Mouse (Mus musculus) CH12.LX (cell line): ENCODE results near the gene 2310022B05Rik. TPM values are rescaled to one million over a fixed set of nuclear protein-coding genes. Genes with fewer than 3 reads are reported as not detected.

Source experiments
- DNase-seq: peaks from one replicate; pipeline ENCODE4 v3.0.0-alpha.2; 2013; ENCODE audit errors: extremely low read depth
- H3K27ac ChIP-seq: 2 replicates; pipeline ENCODE4 v1.5.1; 2012; ENCODE audit warnings: low read depth, mild to moderate bottlenecking, control low read depth, moderate library complexity; ENCODE audit not compliant: insufficient read depth
- H3K27me3 ChIP-seq: replicated peaks from 2 replicates; pipeline ENCODE3; 2012; ENCODE audit warnings: inconsistent platforms
- H3K36me3 ChIP-seq, 2 experiments: replicated peaks in 1 of 2; 2 replicates each; pipeline versions ENCODE3 to v1.6.1; 2012; ENCODE audit warnings: inconsistent platforms in 1 of 2, low read length in 1 of 2, mild to moderate bottlenecking in 1 of 2, mixed read lengths in 1 of 2, moderate library complexity in 1 of 2; ENCODE audit not compliant: control insufficient read depth in 1 of 2, insufficient read depth in 1 of 2
- H3K4me1 ChIP-seq, 2 experiments: 2 replicates each; pipeline ENCODE4 v1.6.1; 2012; ENCODE audit warnings: inconsistent platforms in 1 of 2, moderate library complexity in 1 of 2; ENCODE audit not compliant: insufficient read depth in 2 of 2, control insufficient read depth in 1 of 2
- H3K4me2 ChIP-seq: 2 replicates; pipeline ENCODE4 v1.6.1; 2012; ENCODE audit warnings: low read depth, mild to moderate bottlenecking, control low read depth; ENCODE audit not compliant: poor library complexity, insufficient read depth, severe bottlenecking
- H3K4me3 ChIP-seq, 3 experiments: fragments of 150-350 bp in 1 of 3; sonication (generic) in 1 of 3; replicated peaks in 1 of 3; 2 replicates each; pipeline versions ENCODE3 to v1.5.1; 2011 to 2012; ENCODE audit warnings: low read depth in 2 of 3, low read length in 2 of 3, mild to moderate bottlenecking in 2 of 3, moderate library complexity in 2 of 3, control low read depth in 1 of 3, improper control_type of control experiment in 1 of 3, inconsistent platforms in 1 of 3, mixed read lengths in 1 of 3; ENCODE audit not compliant: poor library complexity in 1 of 3
- H3K79me2 ChIP-seq: replicated peaks from 2 replicates; pipeline ENCODE4 v1.6.1; 2012; ENCODE audit warnings: mild to moderate bottlenecking, moderate library complexity; ENCODE audit not compliant: control insufficient read depth, poor library complexity, insufficient read depth, severe bottlenecking; ENCODE audit errors: extremely low read depth
- H3K9ac ChIP-seq: 2 replicates; pipeline ENCODE4 v1.6.1; 2012; ENCODE audit warnings: low read depth, mild to moderate bottlenecking, control low read depth, moderate library complexity; ENCODE audit not compliant: insufficient read depth
- H3K9me3 ChIP-seq: replicated peaks from 2 replicates; pipeline ENCODE3; 2012; ENCODE audit warnings: low read length, inconsistent platforms, mixed read lengths
- CHD1 ChIP-seq: IDR thresholded peaks from 2 replicates; pipeline ENCODE4 v1.6.1; 2012; ENCODE audit warnings: low read depth, low read length, improper control_type of control experiment, inconsistent platforms
- EP300 ChIP-seq: IDR thresholded peaks from 2 replicates; pipeline ENCODE4 v1.6.1; 2011; ENCODE audit warnings: low read length, improper control_type of control experiment
- GABPA ChIP-seq: IDR thresholded peaks from 2 replicates; pipeline ENCODE4 v1.6.1; 2012; ENCODE audit warnings: low read depth, low read length, improper control_type of control experiment, inconsistent platforms; ENCODE audit not compliant: insufficient replicate concordance
- HCFC1 ChIP-seq: IDR thresholded peaks from 2 replicates; pipeline ENCODE4 v1.6.1; 2012; ENCODE audit warnings: low read depth, mild to moderate bottlenecking, inconsistent platforms, low read length, improper control_type of control experiment
- KAT2A ChIP-seq: IDR thresholded peaks from 2 replicates; pipeline ENCODE4 v1.6.1; 2012; ENCODE audit warnings: low read length, improper control_type of control experiment, inconsistent platforms; ENCODE audit not compliant: insufficient replicate concordance
- MAFK ChIP-seq: IDR thresholded peaks from 2 replicates; pipeline ENCODE4 v1.6.1; 2011; ENCODE audit warnings: low read length, improper control_type of control experiment; ENCODE audit not compliant: insufficient replicate concordance
- MAX ChIP-seq: IDR thresholded peaks from 2 replicates; pipeline ENCODE4 v1.6.1; 2011; ENCODE audit warnings: low read length, improper control_type of control experiment
- MXI1 ChIP-seq: IDR thresholded peaks from 2 replicates; pipeline ENCODE4 v1.6.1; 2011; ENCODE audit warnings: mild to moderate bottlenecking, low read depth, low read length, improper control_type of control experiment
- NRF1 ChIP-seq: IDR thresholded peaks from 2 replicates; pipeline ENCODE4 v1.6.1; 2014; ENCODE audit warnings: low read depth, mild to moderate bottlenecking, inconsistent platforms, low read length, improper control_type of control experiment, moderate library complexity
- RCOR1 ChIP-seq: conservative IDR thresholded peaks from 2 replicates; pipeline ENCODE4 v1.6.1; 2012; ENCODE audit warnings: low read depth, mild to moderate bottlenecking, inconsistent platforms, low read length, improper control_type of control experiment
- SIN3A ChIP-seq: IDR thresholded peaks from 2 replicates; pipeline ENCODE4 v1.6.1; 2012; ENCODE audit warnings: low read length, improper control_type of control experiment, inconsistent platforms
- SMC3 ChIP-seq: IDR thresholded peaks from 2 replicates; pipeline ENCODE4 v1.6.1; 2011; ENCODE audit warnings: low read depth, low read length, improper control_type of control experiment
- TBP ChIP-seq: conservative IDR thresholded peaks from 2 replicates; pipeline ENCODE4 v1.6.1; 2011; ENCODE audit warnings: low read depth, low read length, improper control_type of control experiment
- UBTF ChIP-seq: IDR thresholded peaks from 2 replicates; pipeline ENCODE4 v1.6.1; 2012; ENCODE audit warnings: low read depth, mild to moderate bottlenecking, inconsistent platforms, low read length, improper control_type of control experiment, moderate library complexity
- dilution Hi-C: fragments of 300-500 bp; cut with MboI; formaldehyde crosslinking; loops from 2 replicates; pipeline ENCODE4 v1.14.3; 2020; ENCODE audit warnings: low sequenced_read_pairs; ENCODE audit not compliant: extremely low pct_unique_long_range_greater_than_20kb, extremely low pct_ligation_motif_present
- in situ Hi-C: fragments of 300-500 bp; cut with MboI; formaldehyde crosslinking; loops from 3 replicates; pipeline ENCODE4 v1.14.3; 2019; ENCODE audit warnings: low sequenced_read_pairs, low pct_ligation_motif_present, low pct_unique_long_range_greater_than_20kb, mixed read lengths
- polyA plus RNA-seq: library from polyadenylated mRNA; unstranded; fragments of >175 nt; gene quantifications from 2 replicates; pipeline ENCODE4 v1.2.1, GENCODE M21; 2012; ENCODE audit warnings: low read depth; ENCODE audit not compliant: insufficient read length
- total RNA-seq, 2 experiments: library from RNA; depleted of rRNA; stranded (reverse); fragments of 300-350 nt in 1 of 2; fragments of >200 nt in 1 of 2; gene quantifications; 2 replicates each; pipeline ENCODE4 v1.2.3; 2012 to 2014

2310022B05Rik gene
- total and polyA plus RNA-seq, 3 experiments, result 3.2 to 7.1 (median 5.7) TPM

- in situ Hi-C loops, result no loop called here
- Histone ChIP-seq H3K79me2 (no peaks in the 10 kb centered on the region), H3K9me3 (no peaks in the 10 kb centered on the region), H3K9ac (no peak overlapping the region), H3K4me3 (no peak overlapping the region), H3K27ac (no peak overlapping the region), H3K4me1 (peaks cover 1 to 3% of the 10 kb centered on the region in 2 experiments; a peak in 1 of 4 replicates)
- no peak for DNase-seq
- no peak for TF ChIP-seq MAX
- no peak for TF ChIP-seq KAT2A
- TF ChIP-seq, all 38 proteins: peak for 0
- dilution Hi-C loops, result no loop called here
- Histone ChIP-seq H3K4me2 (no peak overlapping the region), H3K27me3 (no peaks in the 10 kb centered on the region), H3K36me3 (peaks cover 0 to 30% of the 10 kb centered on the region in 2 experiments)
These were observed 14.9 kb downstream of the 2310022B05Rik start for GRCm38 (mm10) chr8:124648311-124648710.

DNA sequence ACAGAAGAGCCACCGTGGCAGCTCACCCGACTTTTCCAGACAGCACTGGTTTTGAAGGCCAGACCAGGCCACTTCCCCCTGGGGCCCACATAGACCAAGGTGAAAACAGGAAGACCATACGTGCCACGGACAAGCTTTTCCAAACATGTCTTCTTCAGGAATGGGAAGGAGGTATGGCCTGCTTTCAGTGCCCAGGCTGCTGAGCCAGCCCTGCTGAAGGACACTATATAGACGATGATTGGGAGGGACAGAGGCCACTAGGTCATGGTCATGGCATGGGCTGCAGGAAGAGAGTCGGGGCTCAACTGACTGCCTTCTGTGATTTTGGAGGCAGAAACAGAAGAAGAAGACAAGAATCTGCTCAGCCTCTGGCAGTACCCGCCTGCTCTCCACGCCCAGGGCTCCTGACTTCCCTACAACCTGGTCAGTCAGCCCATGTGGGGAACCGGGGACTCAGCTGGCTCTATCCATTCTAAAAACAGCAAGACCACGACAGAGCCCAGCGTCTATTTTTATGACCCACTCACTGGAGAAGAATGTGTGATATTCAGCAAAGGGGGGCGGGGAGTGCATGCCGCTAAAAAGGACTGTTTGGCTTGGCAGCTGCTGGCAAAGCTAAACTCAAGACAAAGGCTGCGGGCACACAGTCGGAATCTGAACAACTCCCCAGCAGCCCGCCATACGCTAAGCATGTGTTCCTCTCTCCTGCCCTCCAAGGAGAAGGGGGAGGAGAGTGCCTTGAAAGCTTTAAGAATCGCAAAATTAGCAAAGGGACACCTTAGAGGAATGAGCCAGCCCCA, 19.4 kb downstream of the 2310022B05Rik start:
- dilution Hi-C loops (no loop called here), in situ Hi-C loops (no loop called here)
- Histone ChIP-seq H3K9ac (no peak overlapping the region), H3K36me3 (peaks cover 0 to 35% of the 10 kb centered on the region in 2 experiments), H3K4me3 (no peak overlapping the region), H3K4me2 (no peak overlapping the region), H3K79me2 (no peaks in the 10 kb centered on the region), H3K4me1 (peaks cover 3 to 5% of the 10 kb centered on the region in 2 experiments; a peak in 1 of 4 replicates), H3K9me3 (no peaks in the 10 kb centered on the region), H3K27ac (no peak overlapping the region), H3K27me3 (no peaks in the 10 kb centered on the region)
- no peak for DNase-seq
- no peak for TF ChIP-seq UBTF
- TF ChIP-seq SIN3A, result no peak
- TF ChIP-seq HCFC1, result no peak
- no peak for TF ChIP-seq SMC3
- TF ChIP-seq NRF1, result no peak
- no peak for TF ChIP-seq MAFK
- TF ChIP-seq CHD1, result no peak
- no peak for TF ChIP-seq TBP
- no peak for TF ChIP-seq RCOR1
- TF ChIP-seq MAX, result no peak
- no peak for TF ChIP-seq EP300
- no peak for TF ChIP-seq MXI1
- no peak for TF ChIP-seq GABPA
- TF ChIP-seq, all 38 proteins: peak for 0
